Mouse (Mus musculus) ES-Bruce4 (cell line): ENCODE results near the gene Commd6.

Source experiments
- CTCF ChIP-seq: IDR thresholded peaks from one replicate; pipeline ENCODE4 v1.8.1; 2011; ENCODE audit warnings: low read depth, low read length
- POLR2A ChIP-seq: IDR thresholded peaks from one replicate; pipeline ENCODE4 v1.8.1; 2011; ENCODE audit warnings: low read length; ENCODE audit not compliant: insufficient read depth

- TF ChIP-seq CTCF (no peak), POLR2A (no peak)
These were observed 12.1 kb upstream of the Commd6 start for GRCm38 (mm10) chr14:101652571-101652970.
